Mouse (Mus musculus) testis, adult 2 months (tissue): ENCODE data around the gene Dnm3.

Experiments used
- CTCF ChIP-seq: fragments of 200-500 bp; IDR thresholded peaks from 2 replicates; pipeline ENCODE4 v1.5.1; 2012; ENCODE audit warnings: low read depth, mild to moderate bottlenecking, inconsistent platforms, low read length, moderate library complexity; ENCODE audit not compliant: control insufficient read depth, insufficient read depth, insufficient replicate concordance
- POLR2A ChIP-seq: fragments of 200-500 bp; IDR thresholded peaks from 2 replicates; pipeline ENCODE4 v1.6.1; 2012; ENCODE audit warnings: low read depth, mild to moderate bottlenecking, inconsistent platforms, low read length, moderate library complexity; ENCODE audit not compliant: control insufficient read depth

- TF ChIP-seq CTCF (no peak), POLR2A (no peak)
These were observed 440.6 kb downstream of the Dnm3 start for GRCm38 (mm10) chr1:162037185-162037765.
